Mouse (Mus musculus) kidney, postnatal 36 days (tissue): ENCODE data around the gene Gm12394.
"Not testable (repeated sequence)": the region's sequence is repeated elsewhere in the genome, so short reads cannot be mapped to it uniquely, and the experiment has no call there.

Experiments used
- DNase-seq, 2 experiments: peaks; one replicate each; pipeline ENCODE4 v3.0.0; 2021 to 2022; ENCODE audit warnings: mixed read lengths in 2 of 2

Gene Gm12394

DNA sequence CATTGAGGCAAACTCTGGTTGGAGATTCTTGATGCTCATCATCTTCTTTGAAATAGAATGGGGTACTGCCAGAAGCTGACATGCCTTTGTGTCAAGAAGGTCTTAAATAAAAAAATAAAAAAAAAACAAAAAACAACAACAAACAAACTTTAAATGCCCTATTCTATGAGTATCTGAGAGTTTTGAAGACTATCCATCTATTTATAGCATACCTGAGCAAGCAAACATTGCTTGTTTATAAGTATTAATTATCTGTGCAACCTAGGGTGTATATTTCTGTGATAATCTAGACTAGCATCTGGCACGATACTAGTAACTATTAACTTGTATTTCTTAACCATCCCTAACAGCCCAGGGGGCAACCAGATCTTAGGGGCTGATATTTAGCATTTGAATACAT lies at the start of gene Gm12394:
Gm12394 (minus strand) TSS at position 101 of the 400 bp plus-strand sequence.
- not testable (repeated sequence) for DNase-seq

DNA sequence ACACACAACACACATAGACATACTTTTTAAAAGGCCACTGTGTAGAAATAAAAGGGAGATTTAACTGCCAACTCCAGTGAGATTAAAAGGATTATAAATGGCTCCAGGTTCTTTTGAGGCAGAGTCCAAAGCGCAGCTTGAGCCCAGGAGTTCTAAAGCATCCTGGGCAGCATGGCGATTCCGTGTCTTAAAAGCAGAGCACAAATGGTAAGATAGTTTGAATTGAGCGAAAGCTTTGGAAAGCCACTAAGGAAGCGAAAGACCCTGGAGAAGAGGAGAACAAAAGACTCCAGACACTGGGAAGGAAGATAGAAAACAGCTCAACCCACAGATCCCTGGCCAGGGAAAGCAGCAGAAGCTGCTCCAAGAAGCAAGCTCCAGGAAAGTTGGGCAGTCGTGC lies 48.4 kb upstream of the Gm12394 start:
- no peak for DNase-seq

DNA sequence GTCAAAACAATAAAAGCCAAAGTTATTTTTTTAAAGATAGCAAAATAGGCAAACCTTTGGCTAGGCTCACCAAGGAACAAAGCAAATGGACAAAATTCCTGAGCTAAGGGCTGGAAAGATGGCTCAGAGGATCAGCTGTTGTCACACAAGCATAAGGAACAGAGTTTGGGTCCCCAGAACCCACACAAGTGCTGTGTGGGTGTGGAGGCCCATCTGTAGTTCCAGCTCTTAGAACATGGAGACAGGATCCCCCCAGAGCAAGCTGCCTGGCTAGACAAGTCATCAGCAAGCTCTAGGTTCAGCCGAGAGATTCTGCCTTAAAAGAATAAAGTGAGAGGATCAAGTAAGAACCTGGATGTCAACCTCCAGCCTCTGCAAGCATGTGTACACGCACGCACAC lies 48.0 kb upstream of the Gm12394 start:
- no peak for DNase-seq

DNA sequence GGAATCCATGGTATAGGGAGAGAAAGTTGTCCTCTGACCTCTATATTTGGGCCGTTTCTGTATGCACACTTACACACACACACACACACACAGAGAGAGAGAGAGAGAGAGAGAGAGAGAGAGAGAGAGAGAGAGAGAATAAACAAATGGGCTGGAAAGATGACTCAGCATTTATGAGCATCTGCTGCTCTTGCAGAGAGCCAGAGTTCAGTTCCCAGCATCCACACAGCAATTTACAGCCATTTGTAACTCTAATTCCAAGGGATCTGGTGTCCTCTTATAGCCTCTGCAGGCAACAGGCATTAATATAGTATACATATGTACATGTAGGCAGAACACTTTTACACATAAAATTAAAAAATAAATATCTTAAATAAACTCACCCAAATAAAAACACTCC lies 47.4 kb upstream of the Gm12394 start:
- no peak for DNase-seq

DNA sequence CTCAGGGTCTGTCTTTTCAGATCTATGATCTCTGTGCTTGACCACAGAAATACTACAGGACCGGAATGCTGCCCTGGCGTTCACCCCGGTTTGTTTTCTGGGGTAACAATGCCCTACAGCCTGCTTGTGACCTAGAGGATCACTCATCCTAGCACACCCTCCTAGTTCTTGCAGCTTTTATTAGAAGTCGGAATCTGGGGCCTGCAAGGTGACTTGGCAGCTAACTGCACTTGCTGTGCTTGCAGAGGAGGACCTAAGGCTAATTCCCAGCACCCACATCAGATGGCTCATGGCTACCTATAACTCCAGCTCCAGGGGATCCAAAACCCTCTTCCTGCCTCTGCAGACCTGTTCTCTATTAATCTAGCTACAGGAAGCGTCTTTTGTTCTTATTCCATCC lies 46.2 kb upstream of the Gm12394 start:
- no peak for DNase-seq

DNA sequence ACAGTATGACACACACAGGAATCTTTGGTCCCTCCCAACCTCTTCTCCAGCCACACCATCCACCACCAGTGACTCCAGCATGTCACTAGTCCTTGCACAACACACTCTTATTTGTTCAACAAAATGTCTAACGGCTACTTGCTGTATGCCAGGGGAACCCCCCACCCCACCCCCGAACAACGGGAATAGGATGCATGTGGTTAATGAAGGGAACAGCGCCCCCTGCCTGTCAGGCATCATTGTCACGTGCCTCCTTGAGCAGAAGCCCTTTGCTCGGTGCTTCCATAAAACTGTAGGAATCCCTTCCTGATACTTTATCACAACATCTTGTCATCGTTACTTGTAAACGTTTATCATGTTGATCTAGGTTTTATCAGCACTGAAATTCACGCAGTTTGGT lies 45.6 kb upstream of the Gm12394 start:
- peak in 1 of 2 experiments; percentile 32 for DNase-seq

DNA sequence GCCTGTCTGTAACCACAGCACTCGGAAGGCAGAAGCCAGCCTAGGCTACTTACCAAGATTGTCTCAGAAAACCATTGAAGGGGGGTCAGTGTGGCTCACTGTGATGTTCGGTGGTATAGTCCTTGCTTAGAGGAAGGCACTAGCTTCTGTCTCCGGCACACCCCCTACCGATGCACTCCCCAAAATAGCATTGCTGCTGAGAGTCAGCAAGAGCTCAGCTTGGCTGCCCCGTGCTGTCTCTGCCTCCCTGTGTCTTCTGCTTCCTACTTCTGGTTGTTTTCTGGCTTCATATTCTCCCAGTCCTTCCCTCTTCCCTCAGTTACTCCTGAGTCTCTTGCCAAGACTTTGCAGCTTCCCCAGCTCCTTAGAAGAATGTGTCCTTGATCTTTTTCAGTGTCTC lies 44.3 kb upstream of the Gm12394 start:
- no peak for DNase-seq

DNA sequence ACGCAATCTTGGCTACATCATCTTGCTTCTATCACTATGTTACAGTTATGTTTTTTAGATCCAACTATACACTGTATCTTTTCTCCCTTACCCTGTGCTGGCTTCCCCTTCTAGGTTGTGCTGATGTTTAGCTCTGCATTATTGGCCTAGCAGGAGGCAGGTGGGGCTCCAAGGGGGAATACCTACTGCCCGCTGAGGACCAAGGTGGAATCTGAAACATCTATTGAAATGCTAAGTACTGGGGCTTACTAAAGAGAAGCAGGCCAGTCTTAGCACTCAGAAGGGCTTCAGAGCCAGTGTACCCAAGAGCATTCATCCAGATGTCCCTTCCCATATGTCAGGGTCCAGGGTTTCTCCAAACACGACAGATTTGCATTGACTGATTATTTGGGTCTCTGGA lies 42.3 kb upstream of the Gm12394 start:
- no peak for DNase-seq

DNA sequence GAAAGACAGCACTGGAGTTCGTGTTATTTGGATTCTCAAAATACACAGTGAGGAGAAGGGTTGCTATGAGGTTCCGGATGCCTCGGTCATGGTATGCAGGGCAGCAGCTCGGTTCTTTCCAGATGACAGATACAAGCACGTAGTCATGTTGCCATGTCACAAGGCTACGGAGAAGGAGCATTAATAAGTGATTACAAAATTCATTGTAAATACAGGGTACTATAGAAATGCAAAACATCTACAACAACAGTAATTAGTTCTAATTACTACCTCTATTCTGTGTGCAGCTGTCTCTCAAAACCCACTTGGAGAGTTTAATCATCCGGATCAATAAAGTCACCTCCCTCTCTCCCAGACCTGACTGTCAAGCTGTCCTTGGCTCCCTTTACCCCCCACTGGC lies 38.5 kb upstream of the Gm12394 start:
- DNase-seq = no peak

GRCm38 (mm10) chr4:42891176-42891575 lies 34.6 kb upstream of the Gm12394 start:
- no peak for DNase-seq

GRCm38 (mm10) chr4:42888806-42889205 lies 32.2 kb upstream of the Gm12394 start:
- DNase-seq = no peak

GRCm38 (mm10) chr4:42886926-42887325 lies 30.4 kb upstream of the Gm12394 start:
- no peak for DNase-seq

- DNase-seq = no peak
Observed at GRCm38 (mm10) chr4:42880677-42880948, 24.0 kb upstream of the Gm12394 start.

DNA sequence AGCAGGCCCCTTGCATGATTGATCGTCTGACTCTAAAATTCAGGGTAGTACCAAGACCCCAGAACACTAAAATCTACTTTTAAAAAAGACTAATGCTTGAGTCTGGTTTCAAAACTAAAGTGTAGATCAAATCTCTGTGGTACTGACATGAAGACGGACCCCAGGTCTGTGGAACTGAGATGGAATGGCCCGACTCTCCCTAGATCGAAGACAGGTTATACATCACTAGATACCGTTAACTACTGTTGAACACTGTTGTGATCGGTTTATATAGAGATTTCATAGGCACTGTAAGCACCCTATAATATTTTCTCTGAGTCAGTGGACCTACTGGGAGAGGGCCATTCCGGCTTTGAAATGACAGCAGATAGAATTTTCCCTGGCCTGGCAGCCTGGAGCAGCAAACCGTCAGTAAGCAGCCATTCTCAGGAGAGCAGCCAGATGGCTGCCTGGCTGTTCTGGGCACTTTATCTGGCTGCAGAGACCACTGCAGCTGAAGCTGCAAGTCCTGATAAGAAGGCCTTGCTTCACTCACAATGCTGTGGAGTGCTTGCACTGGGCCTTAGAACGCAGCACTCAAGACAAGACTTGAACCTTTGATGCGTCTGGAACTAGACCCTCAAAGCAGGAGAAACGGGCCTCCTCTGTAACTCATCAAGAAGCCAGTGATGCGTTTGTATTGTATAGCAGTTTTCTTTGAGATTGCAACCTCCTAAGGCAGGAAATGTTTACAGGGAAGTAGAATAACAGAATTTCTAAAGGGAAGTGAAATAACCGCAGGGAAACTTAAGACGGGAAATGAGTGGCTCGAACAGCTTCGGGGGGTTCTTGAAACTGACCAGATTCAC lies 23.5 kb upstream of the Gm12394 start:
- DNase-seq = no peak

DNA sequence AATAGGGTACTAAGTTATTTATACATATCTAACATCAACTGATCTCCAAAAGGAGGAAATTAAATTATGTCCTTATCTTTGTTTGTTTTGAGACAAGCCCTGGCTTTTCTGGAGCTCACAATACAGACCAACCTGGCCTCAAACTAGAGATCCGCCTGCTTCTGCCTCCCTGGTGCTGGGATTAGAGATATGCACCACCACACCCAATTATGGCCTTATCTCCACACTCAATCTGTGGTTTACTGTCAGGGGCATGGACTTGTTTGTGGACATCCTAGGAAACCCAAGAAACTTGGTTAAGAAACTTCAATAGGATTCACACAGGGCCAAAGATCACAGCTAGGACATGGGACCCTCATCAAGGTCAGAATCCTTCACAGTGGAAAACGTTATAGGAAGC lies 21.1 kb upstream of the Gm12394 start:
- no peak for DNase-seq

DNA sequence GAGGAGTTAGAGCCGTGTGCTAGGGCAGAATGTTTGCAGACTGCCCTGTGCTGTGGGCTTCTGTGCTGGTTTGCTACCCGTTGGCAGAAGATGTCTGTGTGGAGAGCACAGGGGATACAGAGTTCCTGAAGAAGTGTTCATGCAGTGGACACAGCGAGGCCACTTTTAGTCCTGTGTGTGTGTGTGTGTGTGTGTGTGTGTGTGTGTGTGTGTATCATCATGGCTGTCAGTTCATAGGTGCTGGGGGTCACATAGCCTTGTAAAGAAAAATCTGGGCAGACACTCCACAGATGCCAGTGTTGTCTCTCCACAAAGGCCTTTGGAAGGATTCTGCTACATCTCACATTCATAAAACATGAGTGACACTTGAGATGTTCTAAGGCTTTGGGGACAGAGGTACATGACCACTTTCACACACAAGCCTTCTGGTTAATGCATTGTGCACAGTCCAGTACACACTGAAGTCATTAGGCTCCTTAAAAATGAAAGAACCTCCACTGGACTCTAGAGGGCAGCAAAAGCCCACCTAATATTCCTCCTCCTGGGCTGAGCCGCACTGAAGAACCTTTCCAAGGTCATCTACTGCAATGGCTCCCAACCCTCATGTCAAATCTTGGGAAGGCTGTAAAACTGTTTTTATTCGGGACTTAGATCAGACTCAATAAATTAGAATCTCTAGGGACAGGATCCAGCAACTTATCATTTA lies 20.2 kb upstream of the Gm12394 start:
- DNase-seq = peak; percentile 63 to 69

GRCm38 (mm10) chr4:42874134-42874533 lies 17.6 kb upstream of the Gm12394 start, which contains the start of gene Fam205c:
Fam205c (minus strand) TSS chr4:42874234.
- DNase-seq = no peak

DNA sequence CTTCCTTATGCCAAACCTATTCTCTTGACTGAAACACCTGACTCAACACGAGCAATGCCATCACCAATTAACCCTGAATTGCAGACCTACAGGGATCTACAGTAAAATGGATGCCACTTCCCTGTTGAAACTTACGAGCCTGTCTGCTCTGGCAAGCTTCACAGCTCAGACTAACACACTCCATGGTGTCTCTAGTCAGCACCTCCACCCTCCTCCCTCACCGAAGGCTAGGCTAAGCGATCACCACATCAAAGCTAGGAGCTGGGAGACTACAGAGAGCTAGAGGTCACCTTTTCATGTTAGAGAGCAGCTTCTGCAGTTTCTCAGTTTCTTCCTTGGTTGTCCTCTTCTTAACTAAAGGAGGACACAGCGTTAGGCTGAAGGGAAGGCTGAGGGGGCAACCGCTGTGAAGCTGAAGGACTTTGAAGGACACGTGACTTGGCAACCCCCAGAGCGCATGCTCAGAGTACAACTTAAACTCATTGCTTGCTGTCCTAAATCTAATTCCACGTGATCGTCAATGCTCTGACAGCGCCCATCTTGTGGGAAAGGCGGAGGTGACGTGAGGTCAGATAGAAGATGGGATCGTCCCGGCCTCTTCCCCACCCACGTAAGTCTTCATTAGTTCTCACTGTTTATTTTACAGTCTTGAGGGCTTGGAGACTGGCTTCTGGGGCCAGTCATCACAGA lies 16.3 kb upstream of the Gm12394 start:
- peak; percentile 12 to 15 for DNase-seq

DNA sequence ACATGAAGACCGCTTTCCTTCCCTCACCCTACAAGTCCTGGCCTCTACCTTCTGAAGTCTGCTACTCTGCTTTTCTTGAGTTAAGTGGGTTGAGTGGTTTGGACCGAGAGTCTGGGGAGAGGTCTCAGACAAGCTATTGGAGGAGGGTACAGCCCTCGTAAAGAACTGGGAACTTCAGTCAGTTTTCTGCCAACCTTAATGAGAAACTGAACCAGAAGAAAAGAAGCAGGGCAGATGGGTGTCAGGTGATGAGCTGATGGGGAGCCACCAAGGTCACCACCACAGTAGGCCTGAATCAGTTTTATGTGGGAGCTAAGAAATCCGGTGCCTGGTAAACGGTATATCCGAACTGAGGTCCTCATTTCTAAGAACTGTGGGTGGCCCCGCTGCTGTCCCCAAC lies 15.6 kb upstream of the Gm12394 start:
- no peak for DNase-seq

DNA sequence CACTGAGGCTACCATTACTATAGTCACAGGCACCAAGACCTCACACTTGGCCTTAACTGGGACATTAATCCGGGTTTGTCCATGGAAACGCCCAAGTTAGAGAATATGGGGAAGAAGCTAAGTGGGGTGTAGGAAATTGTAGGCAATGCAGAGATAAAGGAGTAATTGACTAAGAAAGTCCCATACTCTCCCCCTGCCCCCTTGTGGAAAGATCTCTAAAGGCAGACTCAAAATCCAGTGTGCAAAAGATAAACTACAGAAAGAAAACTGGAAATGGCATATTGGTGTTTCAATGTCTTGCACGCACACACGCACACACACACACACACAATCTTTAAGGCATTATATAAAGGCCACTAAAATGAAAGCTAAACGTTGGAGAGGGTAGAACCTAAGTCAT lies 14.2 kb upstream of the Gm12394 start:
- DNase-seq = peak in 1 of 2 experiments; percentile 6

- no peak for DNase-seq
Observed at GRCm38 (mm10) chr4:42868193-42868592, 11.6 kb upstream of the Gm12394 start.

DNA sequence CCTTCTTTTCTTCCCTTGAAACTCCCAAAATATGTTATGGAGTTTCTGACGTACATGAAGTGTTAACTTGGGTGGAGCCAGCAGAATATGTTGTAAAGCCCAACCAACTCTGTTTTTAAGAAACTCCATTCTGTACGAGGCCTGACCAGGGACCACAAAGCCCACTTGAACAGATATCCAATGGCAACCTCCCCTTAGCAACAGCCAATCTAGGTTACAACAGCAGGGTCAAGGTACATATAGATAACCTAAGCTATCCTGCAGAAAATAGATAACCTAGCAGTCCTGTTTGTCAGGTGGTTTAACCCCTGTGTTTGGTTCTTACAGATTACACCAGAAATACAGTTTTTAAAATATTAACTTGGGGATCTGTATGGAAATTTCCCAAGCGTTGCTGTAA lies 10.8 kb upstream of the Gm12394 start:
- no peak for DNase-seq

DNA sequence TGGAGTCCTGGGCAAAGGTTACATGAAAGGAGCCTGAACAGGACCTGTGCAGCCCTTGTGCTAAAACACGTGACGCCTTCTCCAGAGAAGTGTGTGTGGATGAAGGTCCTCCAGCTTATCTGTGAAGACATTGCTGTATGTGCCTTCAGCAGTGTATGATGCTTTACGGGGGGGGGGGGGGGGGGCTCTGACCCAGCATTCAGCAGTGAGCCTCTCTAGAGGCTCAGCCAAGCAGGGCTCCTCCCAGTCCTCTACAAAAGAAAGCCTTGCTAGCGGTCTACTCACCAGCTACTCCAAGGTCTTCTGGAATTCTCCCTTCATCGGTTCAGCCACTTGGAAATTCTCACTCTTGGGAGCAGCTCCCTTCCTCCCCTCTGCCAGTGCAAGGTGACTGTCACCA lies 6.9 kb upstream of the Gm12394 start:
- DNase-seq = not testable (repeated sequence)

DNA sequence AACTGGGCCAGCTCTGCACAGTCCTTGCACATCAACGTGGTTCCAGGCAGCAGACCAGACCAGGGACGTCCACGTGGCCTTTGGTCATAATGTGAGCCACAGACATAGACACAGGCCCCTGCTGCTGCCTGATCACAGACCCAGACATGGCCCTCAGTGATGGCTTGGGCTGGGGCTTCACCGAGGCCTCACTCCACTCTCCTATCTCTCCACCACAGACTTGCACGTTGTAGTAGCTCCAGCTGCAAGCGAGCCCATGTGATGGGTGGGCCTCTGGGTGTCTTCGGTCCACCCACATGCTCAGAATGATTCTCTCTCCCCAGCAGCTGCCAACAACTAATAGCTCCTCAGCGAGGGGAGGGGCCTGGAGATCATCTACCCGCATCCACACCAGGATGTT lies 3.9 kb upstream of the Gm12394 start:
- DNase-seq = not testable (repeated sequence)
